Mouse (Mus musculus) CD4-positive, CD25-positive, alpha-beta regulatory T cell, adult 4 months (primary cell): ENCODE measurements around the gene Rnd1. TPM values are rescaled to one million over a fixed set of nuclear protein-coding genes. Genes with fewer than 3 reads are reported as not detected.

Experiments
- polyA plus RNA-seq, 2 experiments: library from polyadenylated mRNA; unstranded; fragments of 100-300 nt; shearing (Covaris generic); gene quantifications; one replicate each; pipeline ENCODE4 v1.2.1; 2017

Gene Rnd1
- polyA plus RNA-seq, 2 experiments from 2014 or later, result 0.35 to 1.9 TPM

Other genes with a start within 250 kb of the Rnd1 start
- not detected for gene Olfr282, start 246.2 kb downstream of the Rnd1 start, polyA plus RNA-seq
- not detected for gene Olfr281, start 224.9 kb downstream of the Rnd1 start, polyA plus RNA-seq
- not detected for gene OR5BS1P, start 207.6 kb downstream of the Rnd1 start, polyA plus RNA-seq
- under 1 TPM in 1 of 2 experiments, not detected in 1; 0.56 TPM for gene Lalba, start 194.7 kb downstream of the Rnd1 start, polyA plus RNA-seq
- gene Olfr279, start 185.1 kb downstream of the Rnd1 start, polyA plus RNA-seq, result not detected
- 10 to 100 TPM; 27.2 to 36.2 TPM for gene Kansl2, start 143.2 kb downstream of the Rnd1 start, polyA plus RNA-seq
- 100 to 1,000 TPM; 103 to 104 TPM for gene Ccnt1, start 106.5 kb downstream of the Rnd1 start, polyA plus RNA-seq
- not detected for gene 4930415O20Rik, start 106.5 kb downstream of the Rnd1 start, polyA plus RNA-seq
- gene Adcy6, start 67.4 kb downstream of the Rnd1 start, polyA plus RNA-seq, result 1 to 10 TPM; 1.1 to 1.5 TPM
- not detected for gene Cacnb3, start 46.6 kb downstream of the Rnd1 start, polyA plus RNA-seq
- gene Ddx23, start 14.6 kb downstream of the Rnd1 start, polyA plus RNA-seq, result 10 to 100 TPM; 29.4 to 29.8 TPM
- not detected for gene Ccdc65, start 30.7 kb upstream of the Rnd1 start, polyA plus RNA-seq
- gene Fkbp11, start 50.7 kb upstream of the Rnd1 start, polyA plus RNA-seq, result 1 to 10 TPM in 1 of 2 experiments, under 1 TPM in 1; 0.75 to 1.0 TPM
- gene Arf3, start 85.8 kb upstream of the Rnd1 start, polyA plus RNA-seq, result 10 to 100 TPM; 33.0 to 35.3 TPM
- not detected for gene Wnt10b, start 100.7 kb upstream of the Rnd1 start, polyA plus RNA-seq
- not detected for gene Wnt1, start 112.4 kb upstream of the Rnd1 start, polyA plus RNA-seq
- gene Ddn, start 132.0 kb upstream of the Rnd1 start, polyA plus RNA-seq, result not detected
- 100 to 1,000 TPM; 126 to 187 TPM for gene Prkag1, start 154.1 kb upstream of the Rnd1 start, polyA plus RNA-seq
- 10 to 100 TPM; 30.9 to 38.6 TPM for gene Kmt2d, start 193.7 kb upstream of the Rnd1 start, polyA plus RNA-seq
- gene Rhebl1, start 217.1 kb upstream of the Rnd1 start, polyA plus RNA-seq, result 10 to 100 TPM; 11.3 to 14.2 TPM
- not detected for gene Dhh, start 221.1 kb upstream of the Rnd1 start, polyA plus RNA-seq
- 10 to 100 TPM; 23.3 to 61.6 TPM for gene Lmbr1l, start 240.8 kb upstream of the Rnd1 start, polyA plus RNA-seq